Mouse (Mus musculus): ENCODE measurements around the gene Ltc4s.

DNA sequence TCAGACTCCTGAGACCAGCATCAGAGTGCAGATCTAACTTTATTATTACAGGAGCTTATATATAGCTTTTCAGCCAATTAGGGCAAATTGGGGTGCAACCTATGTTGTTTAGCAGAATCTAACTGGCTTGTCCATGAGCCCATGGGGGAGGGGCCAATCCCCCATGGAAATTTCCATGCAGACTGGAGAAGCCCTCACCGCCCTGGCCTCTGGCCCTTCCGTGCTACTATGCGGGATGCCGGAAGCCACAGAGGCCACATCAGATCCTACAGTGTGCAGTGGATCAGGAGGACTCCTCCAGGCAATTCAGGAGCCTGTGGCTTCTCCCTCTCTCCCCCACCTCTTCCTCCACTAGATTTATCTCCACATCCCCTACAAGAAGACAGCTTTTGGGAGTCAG, 20.6 kb downstream of the Ltc4s start:
- TF ChIP-seq POLR2A (IDR thresholded peaks at IDR 0.05; ENCODE audit: extremely low read depth, insufficient read depth, low read length): no peak
- no peak for TF ChIP-seq CTCF (IDR thresholded peaks at IDR 0.05; ENCODE audit: low read depth, low read length)
